Mouse (Mus musculus): ENCODE data around the gene Armc2.

GRCm38 (mm10) chr10:41866838-41867154, 151.4 kb downstream of the Armc2 start:
- TF ChIP-seq CTCF (IDR thresholded peaks at IDR 0.05; ENCODE audit: control insufficient read depth, insufficient read depth, insufficient replicate concordance, low read depth, low read length) (no peak), POLR2A (IDR thresholded peaks at IDR 0.05; ENCODE audit: control insufficient read depth, low read depth, low read length) (no peak)
